Mouse (Mus musculus) bone marrow, adult 2 months (tissue): ENCODE results near the gene Nubpl. TPM values are rescaled to one million over a fixed set of nuclear protein-coding genes. Genes with fewer than 3 reads are reported as not detected.

ENCODE experiments used
- H3K27ac ChIP-seq: fragments of 200-500 bp; 2 replicates; pipeline ENCODE4 v1.5.1; 2012; ENCODE audit warnings: low read depth, mild to moderate bottlenecking, control low read depth, inconsistent platforms, low read length; ENCODE audit not compliant: control insufficient read depth, poor library complexity, insufficient read depth
- H3K4me1 ChIP-seq: fragments of 200-500 bp; 2 replicates; pipeline ENCODE4 v1.6.1; 2011; ENCODE audit warnings: low read length; ENCODE audit not compliant: control insufficient read depth, insufficient read depth
- H3K4me3 ChIP-seq: fragments of 200-500 bp; replicated peaks from 2 replicates; pipeline ENCODE3; 2011; ENCODE audit warnings: mild to moderate bottlenecking, low read depth, low read length, control low read depth; ENCODE audit not compliant: control insufficient read depth
- CTCF ChIP-seq: fragments of 200-500 bp; IDR thresholded peaks from 2 replicates; pipeline ENCODE4 v1.5.1; 2011; ENCODE audit warnings: low read length, control low read depth; ENCODE audit not compliant: control insufficient read depth, insufficient read depth
- POLR2A ChIP-seq: fragments of 200-500 bp; IDR thresholded peaks from 2 replicates; pipeline ENCODE4 v1.6.1; 2011; ENCODE audit warnings: low read depth, mild to moderate bottlenecking, control low read depth, low read length, borderline replicate concordance; ENCODE audit not compliant: control insufficient read depth
- WGBS: fragments of 180-500 bp; shearing (Covaris S2); methylation state at CpG from one replicate; pipeline ENCODE4 v1.1.7; 2018; 5-methylcytosine and 5-hydroxymethylcytosine counted together
- polyA plus RNA-seq: library from polyadenylated mRNA; stranded (reverse); fragments of >200 nt; gene quantifications from 2 replicates; pipeline ENCODE4 v1.2.4, GENCODE M21; 2011; ENCODE audit warnings: low replicate concordance; ENCODE audit not compliant: missing spikeins, insufficient read depth, insufficient read length

The Nubpl gene
- polyA plus RNA-seq, 1 experiment, result 2.6 TPM

DNA sequence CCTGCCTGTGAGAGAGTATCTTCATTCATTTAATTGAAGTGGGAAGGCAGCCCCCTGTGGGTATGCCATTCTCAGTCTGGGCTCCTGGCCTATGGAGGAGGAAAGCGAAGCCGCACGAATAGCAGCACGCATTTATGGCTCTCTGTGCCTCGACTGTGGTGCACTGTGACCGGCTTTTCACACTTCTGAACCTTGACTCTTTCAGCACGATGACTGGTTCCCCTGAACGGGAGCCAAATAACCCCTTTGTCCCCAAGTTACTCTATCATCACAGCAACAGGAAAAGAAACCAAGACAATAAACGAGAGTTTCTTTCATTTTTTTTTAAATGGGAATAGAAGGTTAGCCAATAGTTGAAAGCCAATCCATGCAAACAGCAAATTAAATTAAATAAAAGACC lies 220.9 kb downstream of the Nubpl start:
- Histone ChIP-seq H3K4me1 (no peaks in the 10 kb centered on the region; the same call in 1 of the 2 replicates), H3K27ac (no peak overlapping the region), H3K4me3 (no peak overlapping the region)
- 83% methylated on average over 9 of the region's 9 CpGs for WGBS
- no peak for TF ChIP-seq CTCF
- no peak for TF ChIP-seq POLR2A

DNA sequence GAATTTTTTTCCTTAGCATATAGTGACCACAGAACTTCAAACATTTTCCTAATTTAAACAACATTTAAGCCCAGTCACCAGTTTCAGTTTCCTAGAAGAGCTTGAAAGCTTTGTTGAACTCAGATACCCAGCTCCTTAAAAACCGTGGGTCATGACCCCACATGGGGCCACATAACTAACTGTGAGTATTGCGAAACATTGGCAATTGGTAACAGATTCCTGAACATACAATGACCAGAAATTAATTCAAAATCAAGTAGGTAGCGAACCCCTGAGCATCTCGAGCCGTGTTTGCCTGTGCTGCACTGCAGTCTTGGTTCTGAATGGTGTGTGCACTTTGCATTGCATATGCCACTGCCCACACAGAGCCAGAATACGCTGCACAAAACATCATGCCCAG lies 221.6 kb downstream of the Nubpl start:
- 77% methylated on average over 6 of the region's 6 CpGs for WGBS
- TF ChIP-seq CTCF (no peak), POLR2A (no peak)
- Histone ChIP-seq H3K4me1 (no peaks in the 10 kb centered on the region; the same call in 1 of the 2 replicates), H3K27ac (no peak overlapping the region), H3K4me3 (no peak overlapping the region)

DNA sequence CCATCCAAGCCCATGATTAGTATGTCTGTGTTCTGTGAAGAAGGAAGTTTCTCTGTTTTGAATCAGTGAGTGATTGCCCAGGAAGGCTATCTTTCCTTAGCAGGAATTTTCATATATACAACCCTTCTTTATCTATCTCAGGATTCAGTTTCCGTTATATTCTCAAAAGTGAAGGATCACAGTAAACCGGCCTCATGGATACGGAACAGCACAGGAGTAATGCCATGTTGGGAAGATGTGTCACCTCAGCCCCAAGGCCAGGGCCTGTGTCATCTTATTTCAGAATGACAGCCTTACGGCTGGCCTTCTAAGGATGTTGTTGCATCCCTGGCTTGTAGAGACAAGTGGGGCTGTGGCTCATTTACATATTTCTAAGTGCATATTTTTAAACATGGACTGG lies 231.0 kb downstream of the Nubpl start:
- Histone ChIP-seq H3K27ac (no peak overlapping the region), H3K4me1 (no peaks in the 10 kb centered on the region; the same call in 1 of the 2 replicates), H3K4me3 (no peak overlapping the region)
- no peak for TF ChIP-seq CTCF
- no peak for TF ChIP-seq POLR2A
- WGBS, result 84% methylated on average over 4 of the region's 4 CpGs

DNA sequence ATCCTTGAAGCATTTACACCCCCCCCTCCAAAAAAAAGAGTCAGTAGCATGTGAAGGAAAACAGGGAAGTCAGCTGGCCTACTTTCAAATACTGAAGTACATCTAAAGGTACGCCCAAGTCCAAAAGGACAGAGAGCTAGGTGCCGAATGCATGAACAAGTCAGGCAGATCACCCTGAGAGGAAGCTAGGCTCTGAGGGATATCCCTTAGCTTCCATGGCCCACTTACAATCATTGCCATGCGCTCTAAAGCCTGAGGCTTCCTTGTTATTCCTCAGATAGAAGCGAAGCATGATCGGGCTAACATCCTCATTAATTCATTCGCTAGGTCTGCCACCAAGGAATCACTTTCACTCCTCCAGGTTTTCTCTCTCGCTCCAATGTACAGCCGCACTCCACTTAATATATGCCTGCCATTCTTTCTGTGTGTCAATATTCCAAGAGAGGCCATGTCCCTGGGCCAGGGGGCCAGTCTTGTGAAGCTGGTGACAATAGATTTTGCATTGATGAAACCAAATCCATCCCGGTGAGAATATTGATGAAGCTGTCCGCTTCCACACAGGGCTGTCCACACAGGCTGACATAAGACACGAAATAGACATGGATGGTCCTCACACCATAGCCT lies 237.7 kb downstream of the Nubpl start:
- H3K27ac ChIP-seq, result no peak overlapping the region
- H3K4me3 ChIP-seq, result no peak overlapping the region
- TF ChIP-seq POLR2A, result no peak
- TF ChIP-seq CTCF, result no peak
- 88% methylated on average over 11 of the region's 11 CpGs for WGBS
- no peaks in the 10 kb centered on the region for H3K4me1 ChIP-seq

DNA sequence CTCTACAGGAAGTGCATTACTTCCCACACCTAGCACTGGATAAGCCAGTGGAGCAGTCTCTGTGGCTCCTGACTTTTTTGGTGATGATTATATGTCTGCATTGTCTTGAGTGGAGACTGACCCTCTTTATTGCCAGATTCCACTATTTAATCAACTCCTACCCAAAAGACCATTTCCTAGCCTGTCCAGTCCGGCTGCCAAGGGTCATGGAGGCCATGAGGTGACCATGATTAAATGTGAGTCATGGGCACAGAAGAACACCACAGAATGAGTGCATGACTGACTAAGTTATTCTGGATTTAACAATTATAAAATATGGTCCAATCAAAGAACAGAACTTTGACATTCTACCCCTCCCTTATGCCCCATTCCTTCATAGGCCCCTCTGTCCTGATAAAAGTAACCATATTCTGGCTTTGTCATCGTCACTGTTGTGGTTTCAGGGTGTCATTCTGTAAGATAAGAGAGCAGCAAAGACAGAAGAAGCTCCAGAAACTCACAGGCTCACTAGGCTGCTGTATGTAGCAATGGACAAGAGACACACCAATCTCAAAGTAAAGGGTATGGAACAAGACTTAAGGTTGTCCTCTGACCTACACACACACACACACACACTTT lies 240.7 kb downstream of the Nubpl start:
- Histone ChIP-seq H3K4me3 (no peak overlapping the region), H3K27ac (no peak overlapping the region), H3K4me1 (no peaks in the 10 kb centered on the region)
- no peak for TF ChIP-seq POLR2A
- no peak for TF ChIP-seq CTCF
- 59% methylated on average over 2 of the region's 2 CpGs for WGBS

DNA sequence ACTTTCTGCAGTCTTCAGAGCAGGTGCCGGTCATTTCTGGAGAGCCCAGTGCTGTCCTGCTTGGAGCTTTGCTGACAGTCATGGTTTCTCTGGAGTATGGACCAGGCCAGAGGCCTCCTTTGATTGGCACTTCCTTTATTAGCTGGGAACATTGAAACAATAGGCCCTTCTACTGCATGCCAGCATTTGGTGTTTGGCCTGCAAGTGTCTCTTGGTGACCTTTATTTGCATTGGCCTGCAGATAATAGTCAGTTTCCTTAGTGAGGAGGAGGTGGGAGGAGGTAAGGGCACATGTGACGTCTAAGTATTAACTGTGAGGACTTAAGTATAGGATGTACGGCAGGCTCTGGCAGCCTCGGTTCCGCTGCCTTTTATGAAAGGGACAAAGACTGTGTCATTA lies 249.1 kb downstream of the Nubpl start:
- TF ChIP-seq CTCF (no peak), POLR2A (no peak)
- WGBS, result 83% methylated on average over 5 of the region's 5 CpGs
- Histone ChIP-seq H3K4me3 (no peak overlapping the region), H3K27ac (no peak overlapping the region), H3K4me1 (no peaks in the 10 kb centered on the region)

DNA sequence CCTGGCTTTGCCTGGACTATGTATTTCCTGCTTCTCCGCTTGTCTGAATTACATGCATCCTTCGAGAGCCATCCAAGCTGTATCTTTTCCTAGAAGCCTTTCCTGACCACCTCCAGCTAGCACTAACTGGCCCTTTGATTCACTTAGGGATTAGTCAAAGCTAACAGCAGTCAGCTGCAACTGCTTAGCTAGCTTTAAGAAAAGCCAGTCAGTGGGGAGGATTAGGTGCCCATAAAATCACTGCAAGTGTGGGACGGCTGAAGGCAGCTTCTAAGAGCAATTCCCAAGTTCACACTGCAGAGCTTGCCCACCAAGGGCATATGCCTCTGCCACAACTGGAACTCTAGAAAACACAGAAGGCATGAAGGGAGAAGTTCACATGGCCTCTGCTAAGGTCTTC lies 252.7 kb downstream of the Nubpl start:
- Histone ChIP-seq H3K4me1 (no peaks in the 10 kb centered on the region), H3K27ac (no peak overlapping the region), H3K4me3 (no peak overlapping the region)
- TF ChIP-seq CTCF (no peak), POLR2A (no peak)
- 85% methylated on average over 3 of the region's 3 CpGs for WGBS

DNA sequence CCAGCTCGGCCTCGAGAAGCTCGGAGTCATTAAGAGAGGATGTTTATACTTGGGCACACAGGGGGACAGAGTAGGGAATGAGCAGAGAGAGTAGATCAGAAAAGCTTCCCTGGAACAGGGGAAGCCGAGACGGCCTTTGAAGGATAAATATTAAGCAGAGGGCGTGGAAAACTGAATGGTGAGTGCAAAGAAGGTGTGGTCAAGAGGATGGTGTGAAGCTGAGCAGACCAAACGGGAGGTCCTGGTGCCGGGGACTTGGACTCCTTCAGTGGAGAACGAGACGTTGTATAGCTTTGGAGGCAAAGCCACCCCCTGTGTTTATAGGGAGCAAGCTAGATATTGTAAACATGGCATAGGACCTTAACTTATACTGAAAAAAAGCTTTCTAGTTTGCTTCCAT lies 261.9 kb downstream of the Nubpl start:
- WGBS, result 69% methylated on average over 10 of the region's 10 CpGs
- no peaks in the 10 kb centered on the region for H3K4me1 ChIP-seq
- TF ChIP-seq CTCF, result no peak
- TF ChIP-seq POLR2A, result no peak
- no peak overlapping the region for H3K27ac ChIP-seq
- H3K4me3 ChIP-seq, result no peak overlapping the region

DNA sequence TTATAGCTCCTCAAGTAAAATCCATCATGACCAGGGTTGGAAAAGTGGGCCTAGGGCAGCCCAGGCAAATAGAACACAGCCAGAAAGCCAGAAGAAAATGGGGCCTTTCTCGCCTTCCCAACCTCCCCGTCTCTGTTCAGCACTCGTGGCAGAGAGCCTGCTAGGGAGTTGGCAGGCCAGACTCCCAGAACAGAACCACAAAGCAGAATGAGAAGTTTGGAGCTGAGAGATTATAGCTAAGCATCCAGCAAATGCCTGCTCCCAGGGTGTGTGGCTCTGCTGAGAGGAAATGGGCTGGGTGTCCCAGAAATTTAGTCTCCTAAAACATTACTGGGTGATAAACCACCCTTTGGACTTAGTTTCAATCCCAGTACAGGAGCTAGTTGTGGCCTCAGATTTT lies 262.6 kb downstream of the Nubpl start:
- H3K4me3 ChIP-seq, result no peak overlapping the region
- TF ChIP-seq CTCF (no peak), POLR2A (no peak)
- 84% methylated on average over 3 of the region's 3 CpGs for WGBS

More for the DNA sequence above, 262.6 kb downstream of the Nubpl start:
- no peak overlapping the region for H3K27ac ChIP-seq
- H3K4me1 ChIP-seq, result no peaks in the 10 kb centered on the region
